Mouse (Mus musculus) C2C12 (cell line): ENCODE results near the gene Grm4. TPM values are rescaled to one million over a fixed set of nuclear protein-coding genes. Genes with fewer than 3 reads are reported as not detected.

Source experiments
- H3K27me3 ChIP-seq: one replicate; pipeline ENCODE4 v1.6.1; 2011; ENCODE audit not compliant: control insufficient read depth, insufficient read depth, insufficient read length
- H3K36me3 ChIP-seq: one replicate; pipeline ENCODE4 v1.6.1; 2011; ENCODE audit not compliant: control insufficient read depth, insufficient read depth
- H3K4me3 ChIP-seq: one replicate; pipeline ENCODE4 v1.5.1; 2011; ENCODE audit warnings: mild to moderate bottlenecking, control low read depth; ENCODE audit not compliant: poor library complexity, insufficient read depth, severe bottlenecking
- H3K79me2 ChIP-seq: one replicate; pipeline ENCODE4 v1.6.1; 2011; ENCODE audit not compliant: control insufficient read depth, insufficient read depth
- H3K79me3 ChIP-seq: one replicate; pipeline ENCODE4 v1.6.1; 2011; ENCODE audit warnings: low read depth, control low read depth
- H3ac ChIP-seq: one replicate; pipeline ENCODE3; 2011; ENCODE audit warnings: low read depth; ENCODE audit not compliant: control insufficient read depth, insufficient read length
- CEBPB ChIP-seq: IDR thresholded peaks from one replicate; pipeline ENCODE4 v1.6.1; 2011; ENCODE audit warnings: low read depth, mild to moderate bottlenecking, control low read depth, moderate library complexity
- CTCF ChIP-seq: IDR thresholded peaks from one replicate; pipeline ENCODE4 v1.5.1; 2011; ENCODE audit not compliant: control insufficient read depth, insufficient read depth, insufficient read length
- FOSL1 ChIP-seq: IDR thresholded peaks from one replicate; pipeline ENCODE4 v1.8.0; 2011; ENCODE audit warnings: mild to moderate bottlenecking, low read length; ENCODE audit not compliant: poor library complexity, insufficient read depth, severe bottlenecking
- MAX ChIP-seq: IDR thresholded peaks from one replicate; pipeline ENCODE4 v1.6.1; 2011; ENCODE audit warnings: mild to moderate bottlenecking, control low read depth
- MYOD1 ChIP-seq: IDR thresholded peaks from one replicate; pipeline ENCODE4 v1.6.1; 2011; ENCODE audit warnings: low read depth; ENCODE audit not compliant: control insufficient read depth, insufficient read length
- MYOG ChIP-seq: IDR thresholded peaks from one replicate; pipeline ENCODE4 v1.6.1; 2011; ENCODE audit not compliant: control insufficient read depth, insufficient read length; ENCODE audit errors: extremely low read depth
- USF1 ChIP-seq: IDR thresholded peaks from one replicate; pipeline ENCODE4 v1.6.1; 2011; ENCODE audit warnings: low read depth, mild to moderate bottlenecking, control low read depth, moderate library complexity
- polyA plus RNA-seq: library from polyadenylated mRNA; unstranded; fragments of >200 nt; fragmentation: generic; extraction: Trizol; gene quantifications from one replicate; pipeline ENCODE4 v1.2.1, GENCODE M21; 2012; ENCODE audit warnings: missing spikeins

Grm4 gene
- polyA plus RNA-seq, 1 experiment: not detected

- Histone ChIP-seq H3K79me2 (no peaks in the 10 kb centered on the region), H3K36me3 (no peaks in the 10 kb centered on the region), H3K27me3 (peaks cover 23% of the 10 kb centered on the region), H3ac (no peak overlapping the region), H3K4me3 (no peak overlapping the region), H3K79me3 (no peaks in the 10 kb centered on the region)
- TF ChIP-seq MYOD1 (no peak), FOSL1 (no peak), CEBPB (no peak), USF1 (no peak), MAX (no peak), MYOG (no peak), CTCF (no peak)
Measured at GRCm38 (mm10) chr17:27500811-27501210, 20.4 kb downstream of the Grm4 start.

GRCm38 (mm10) chr17:27499080-27499479 is 22.1 kb downstream of the Grm4 start:
- TF ChIP-seq CTCF (no peak), MYOD1 (no peak), MAX (no peak), USF1 (no peak), FOSL1 (no peak), CEBPB (no peak), MYOG (no peak)
- Histone ChIP-seq H3ac (no peak overlapping the region), H3K79me2 (no peaks in the 10 kb centered on the region), H3K79me3 (no peaks in the 10 kb centered on the region), H3K4me3 (no peak overlapping the region), H3K36me3 (no peaks in the 10 kb centered on the region), H3K27me3 (peaks cover 40% of the 10 kb centered on the region)

GRCm38 (mm10) chr17:27497798-27498197 is 23.4 kb downstream of the Grm4 start:
- Histone ChIP-seq H3ac (no peak overlapping the region), H3K36me3 (no peaks in the 10 kb centered on the region), H3K27me3 (peaks cover 41% of the 10 kb centered on the region)

GRCm38 (mm10) chr17:27495008-27495540 is 26.1 kb downstream of the Grm4 start:
- H3ac ChIP-seq: no peak overlapping the region
- H3K36me3 ChIP-seq: no peaks in the 10 kb centered on the region
- H3K79me2 ChIP-seq: no peaks in the 10 kb centered on the region
- H3K27me3 ChIP-seq: peaks cover 59% of the 10 kb centered on the region
- no peak for TF ChIP-seq FOSL1
- no peak for TF ChIP-seq MAX
- no peak for TF ChIP-seq USF1
- TF ChIP-seq MYOG: no peak
- no peak for TF ChIP-seq MYOD1
- TF ChIP-seq CTCF: no peak
- no peak for TF ChIP-seq CEBPB
- no peaks in the 10 kb centered on the region for H3K79me3 ChIP-seq
- H3K4me3 ChIP-seq: no peak overlapping the region

More at GRCm38 (mm10) chr17:27497798-27498197, 23.4 kb downstream of the Grm4 start:
- no peaks in the 10 kb centered on the region for H3K79me2 ChIP-seq
- H3K4me3 ChIP-seq: no peak overlapping the region
- TF ChIP-seq MAX (no peak), CEBPB (no peak), MYOD1 (no peak), FOSL1 (no peak), USF1 (no peak), CTCF (no peak), MYOG (no peak)
- H3K79me3 ChIP-seq: no peaks in the 10 kb centered on the region

GRCm38 (mm10) chr17:27493969-27494368 is 27.2 kb downstream of the Grm4 start:
- no peaks in the 10 kb centered on the region for H3K36me3 ChIP-seq
- no peaks in the 10 kb centered on the region for H3K79me3 ChIP-seq
- no peaks in the 10 kb centered on the region for H3K79me2 ChIP-seq
- peaks cover 67% of the 10 kb centered on the region for H3K27me3 ChIP-seq
- TF ChIP-seq MYOG (no peak), MYOD1 (no peak)
- no peak overlapping the region for H3ac ChIP-seq
- H3K4me3 ChIP-seq: no peak overlapping the region

- no peak overlapping the region for H3K4me3 ChIP-seq
- H3K36me3 ChIP-seq: no peaks in the 10 kb centered on the region
- H3K27me3 ChIP-seq: peaks cover 65% of the 10 kb centered on the region
- H3ac ChIP-seq: no peak overlapping the region
- H3K79me2 ChIP-seq: no peaks in the 10 kb centered on the region
- H3K79me3 ChIP-seq: no peaks in the 10 kb centered on the region
- TF ChIP-seq FOSL1: no peak
Measured at GRCm38 (mm10) chr17:27493389-27493788, 27.8 kb downstream of the Grm4 start.
